Mouse (Mus musculus): ENCODE measurements around the gene Ttll8.
A peak's percentile ranks its signal among the peaks of the same experiment; 100 is the strongest.

Gene Ttll8

DNA sequence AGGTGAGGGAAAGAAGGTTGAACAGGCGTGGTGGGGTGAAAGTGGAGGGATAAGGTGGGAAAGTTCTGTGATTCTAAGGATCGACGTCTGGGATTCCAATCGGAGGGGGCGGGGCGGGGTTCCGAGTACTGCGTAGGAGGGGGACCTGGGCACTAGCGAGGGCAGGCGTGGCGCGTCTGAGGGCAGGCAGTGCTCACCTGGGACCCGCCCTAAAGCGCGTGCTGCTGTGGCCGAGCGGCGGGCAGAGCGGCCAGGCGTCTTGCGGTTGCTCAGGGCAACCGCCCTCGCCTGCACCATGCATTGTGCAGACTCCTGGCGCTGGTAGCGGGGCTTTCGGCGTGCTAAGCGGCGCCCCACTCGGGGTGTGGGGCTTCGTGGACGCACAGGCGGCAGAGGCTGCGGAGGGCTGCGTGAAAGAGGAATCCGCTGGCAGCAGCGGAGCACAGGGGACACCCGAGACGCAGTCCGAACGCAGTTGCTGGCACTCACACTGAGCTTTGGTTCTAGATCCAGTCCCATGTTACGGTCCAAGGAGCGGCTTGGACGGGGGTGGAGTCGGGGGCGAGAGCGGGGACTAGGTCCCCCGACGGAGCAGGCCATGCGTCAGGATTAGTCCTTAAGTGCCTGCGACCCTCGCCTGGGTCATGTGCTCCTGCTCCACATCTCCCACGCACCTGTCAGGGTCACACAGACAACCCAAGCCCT is at the start of gene Ttll8:
Gene Ttll8 (minus strand): TSS at position 51 of the 705 bp plus-strand sequence.
- DNase-seq (ENCODE audit: low spot score in 2 of 2): peak in 1 of 2 experiments; percentile 10

DNA sequence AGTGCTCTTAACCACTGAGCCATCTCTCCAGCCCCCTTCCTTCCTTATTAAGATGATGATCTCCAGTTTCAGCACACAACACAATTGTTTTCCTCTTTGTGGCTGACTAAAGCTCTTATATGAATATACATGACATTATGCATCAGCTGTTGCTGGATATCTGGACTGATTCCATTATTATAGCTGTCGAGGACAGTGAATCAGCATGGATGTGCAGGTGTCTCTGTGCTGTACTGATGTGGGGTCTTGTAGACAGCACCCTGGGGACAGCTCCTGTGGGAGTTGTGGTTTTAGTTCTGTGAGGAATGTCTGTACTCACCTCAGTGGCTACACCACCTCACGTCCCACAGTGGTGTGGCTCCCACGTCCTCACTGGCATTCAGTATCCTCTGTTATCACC is 47.0 kb upstream of the Ttll8 start:
- DNase-seq (ENCODE audit: low spot score in 2 of 2): no peak

DNA sequence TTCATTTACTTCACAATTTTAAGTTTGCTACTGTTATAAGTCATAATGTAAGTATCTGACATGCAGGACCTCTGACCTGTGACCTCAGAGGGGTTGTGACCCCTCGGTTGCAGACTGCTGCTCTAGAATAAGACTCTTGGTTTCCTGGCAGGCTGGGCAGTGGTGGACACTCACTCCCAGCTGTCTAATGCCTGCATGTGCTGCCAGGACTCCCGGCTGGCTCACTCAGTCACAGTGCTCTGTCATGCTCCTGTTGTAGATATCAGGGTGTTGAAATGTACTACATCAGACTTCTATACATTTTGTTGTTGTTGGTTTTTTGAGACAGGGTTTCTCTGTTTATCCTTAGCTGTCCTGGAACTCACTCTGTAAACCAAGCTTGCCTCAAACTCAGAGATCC is 46.1 kb upstream of the Ttll8 start:
- no peak for DNase-seq (ENCODE audit: low spot score in 2 of 2)

DNA sequence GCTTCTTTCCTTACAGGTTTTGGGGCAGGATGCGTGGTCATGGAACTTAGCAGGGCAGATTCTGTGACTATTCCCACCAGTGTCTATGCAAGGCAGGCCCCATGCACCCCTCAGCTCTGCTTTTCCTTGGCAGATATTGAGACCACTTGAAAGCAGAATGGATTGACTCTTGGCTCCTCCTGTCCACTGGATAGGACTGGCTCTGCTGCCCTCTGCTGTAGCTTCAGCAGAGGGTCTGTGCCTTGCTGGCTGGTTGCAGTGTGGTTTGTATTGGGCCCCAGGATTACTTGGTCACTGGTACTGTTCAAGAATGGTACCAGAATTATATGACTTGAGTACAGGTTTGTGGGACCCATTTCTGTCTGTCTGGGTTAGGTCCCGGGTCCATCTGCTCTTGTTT is 44.9 kb upstream of the Ttll8 start:
- no peak for DNase-seq (ENCODE audit: low spot score in 2 of 2)

DNA sequence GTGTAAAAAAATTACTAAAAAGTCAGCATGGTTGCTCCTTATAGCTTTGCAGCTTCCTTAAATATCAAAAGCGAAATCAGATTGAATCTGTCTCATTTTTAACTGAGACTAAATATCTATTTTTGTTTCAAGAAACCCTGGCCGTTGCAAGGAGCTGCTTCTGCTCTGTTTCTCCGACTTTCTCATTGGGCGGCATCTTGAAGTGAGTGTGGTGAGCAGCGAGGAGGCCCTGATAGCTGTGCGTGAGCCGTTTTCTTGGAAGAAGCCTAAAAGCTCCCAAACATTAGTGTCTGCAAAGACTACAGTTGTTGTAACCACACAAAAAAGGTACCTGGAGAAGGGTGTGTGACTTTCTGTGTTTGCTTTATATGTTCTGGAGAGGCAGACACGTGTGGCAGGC is 44.4 kb upstream of the Ttll8 start:
- no peak for DNase-seq (ENCODE audit: low spot score in 2 of 2)

DNA sequence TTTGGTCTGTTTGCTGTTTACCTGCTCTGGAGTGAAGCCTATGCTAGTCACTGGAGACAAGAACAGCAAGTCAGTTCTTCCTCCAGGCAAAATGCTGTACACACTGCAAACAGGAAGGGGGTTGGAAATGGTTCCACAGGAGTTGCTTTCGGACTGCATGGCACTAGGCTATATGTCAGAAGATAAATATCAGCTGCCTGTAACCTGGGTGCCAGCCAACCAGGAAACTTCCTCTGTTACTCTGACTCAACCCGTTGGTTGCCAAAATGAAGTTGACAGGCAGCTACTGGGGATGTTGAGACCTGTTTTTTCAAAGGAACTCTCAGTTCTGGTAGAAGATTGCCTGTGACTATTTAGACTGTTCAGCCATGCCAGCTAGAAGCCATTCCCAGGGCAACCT is 35.0 kb upstream of the Ttll8 start:
- no peak for DNase-seq (ENCODE audit: low spot score in 2 of 2)

DNA sequence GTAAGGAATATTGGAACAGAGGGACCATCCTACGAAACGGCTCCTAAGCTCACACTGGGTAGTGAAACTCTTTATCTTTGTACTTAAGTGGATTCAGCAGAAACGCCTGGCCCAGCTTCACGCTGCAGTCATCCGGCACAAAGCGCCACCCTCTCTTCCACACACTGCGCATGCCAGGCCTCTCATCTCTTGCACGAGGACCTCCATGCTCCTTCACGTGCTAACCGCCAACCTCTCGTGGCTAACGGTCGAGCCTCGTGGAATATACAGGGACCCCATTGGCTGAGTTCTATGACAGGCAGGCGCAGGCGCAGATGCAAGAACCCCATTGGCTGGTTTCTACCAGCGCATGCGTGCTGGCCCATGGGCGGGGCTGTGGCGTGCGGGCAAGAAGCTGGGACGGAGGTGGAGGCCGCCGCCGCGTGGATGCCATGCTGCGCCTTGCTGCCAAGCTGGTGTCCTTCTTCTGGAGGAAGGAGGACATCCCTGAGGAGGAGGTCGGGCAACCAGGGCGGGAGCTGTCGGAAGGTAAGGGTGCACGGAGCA is 28.4 kb upstream of the Ttll8 start, which contains the start of gene Mov10l1:
Gene Mov10l1 (plus strand): TSS at position 376 of the 546 bp plus-strand sequence.
- no peak for DNase-seq (ENCODE audit: low spot score in 2 of 2)

DNA sequence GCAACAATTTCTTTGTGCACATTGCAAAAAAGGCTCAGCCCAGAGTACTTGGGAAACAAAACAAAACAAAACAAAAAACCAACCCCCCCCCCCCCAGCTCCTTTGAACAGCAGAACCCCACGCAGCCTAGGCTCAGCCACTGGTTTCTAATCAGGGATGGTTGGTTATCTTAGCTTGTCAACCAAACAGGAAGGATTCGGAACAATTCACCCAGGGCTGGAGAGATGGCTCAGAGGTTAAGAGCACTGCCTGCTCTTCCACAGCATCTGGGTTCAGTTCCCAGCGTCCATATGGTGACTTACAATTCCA is 24.9 kb upstream of the Ttll8 start:
- no peak for DNase-seq (ENCODE audit: low spot score in 2 of 2)

DNA sequence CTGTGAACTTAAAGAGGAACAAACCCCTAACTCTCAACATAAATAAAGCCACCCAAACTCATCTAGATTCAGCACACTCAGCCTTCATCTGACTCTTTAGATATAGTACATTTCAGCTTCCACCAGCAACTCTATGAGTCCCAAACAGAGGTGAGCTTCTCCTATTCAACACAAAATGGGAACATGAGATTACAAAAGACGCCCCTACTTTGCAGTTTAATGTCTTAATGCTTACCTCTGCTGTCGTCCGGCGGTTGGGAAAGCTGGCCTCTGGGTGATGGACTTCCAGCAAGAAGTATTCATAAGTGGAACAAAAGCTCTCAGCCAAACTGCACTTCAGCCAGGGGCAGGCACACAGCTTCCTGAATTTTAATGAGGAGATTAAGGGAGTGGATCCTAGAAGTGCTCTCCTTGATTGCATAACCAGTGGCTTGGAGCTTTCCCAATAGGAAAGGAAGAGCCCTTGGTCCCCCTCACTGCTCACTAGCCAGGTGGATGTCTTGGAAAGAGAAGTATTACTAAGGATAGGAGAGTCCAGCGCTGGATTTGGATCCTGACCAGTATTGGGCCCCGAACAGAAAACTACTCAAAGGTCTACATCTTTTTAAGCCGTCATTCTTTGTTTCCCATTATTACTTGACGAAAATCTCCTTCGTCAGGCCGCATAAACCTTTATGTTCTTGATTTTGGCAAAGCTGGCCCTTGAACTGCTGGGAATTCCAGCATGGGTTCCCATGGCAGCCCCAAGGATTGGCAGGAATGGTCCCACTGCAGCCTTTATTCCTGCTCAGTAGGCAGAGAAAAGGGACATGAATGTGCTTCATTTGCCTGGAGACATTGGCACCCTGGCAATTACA is 24.3 kb upstream of the Ttll8 start, which contains the start of gene Mlc1:
Gene Mlc1 (minus strand): TSS at position 727 of the 857 bp plus-strand sequence.
- DNase-seq (ENCODE audit: low spot score in 2 of 2): no peak

DNA sequence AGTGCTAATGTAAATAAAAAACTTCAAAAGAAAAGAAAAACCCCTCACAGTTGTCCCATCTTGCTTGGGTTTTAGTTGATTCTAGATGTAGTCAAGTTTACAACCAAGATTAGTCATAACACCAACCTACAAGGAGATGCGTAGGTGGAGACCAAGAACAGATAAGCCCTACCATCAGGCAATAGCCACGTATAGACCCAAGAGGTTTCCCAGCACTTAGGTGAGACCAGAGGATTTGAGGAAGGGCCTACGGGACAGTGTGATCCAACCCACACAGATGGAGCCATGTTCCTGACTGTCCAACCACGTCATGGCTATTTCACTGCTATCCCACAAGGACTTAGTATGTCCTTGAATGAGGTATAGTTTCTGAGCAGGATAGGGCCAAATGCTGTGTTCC is 18.1 kb upstream of the Ttll8 start:
- no peak for DNase-seq (ENCODE audit: low spot score in 2 of 2)

DNA sequence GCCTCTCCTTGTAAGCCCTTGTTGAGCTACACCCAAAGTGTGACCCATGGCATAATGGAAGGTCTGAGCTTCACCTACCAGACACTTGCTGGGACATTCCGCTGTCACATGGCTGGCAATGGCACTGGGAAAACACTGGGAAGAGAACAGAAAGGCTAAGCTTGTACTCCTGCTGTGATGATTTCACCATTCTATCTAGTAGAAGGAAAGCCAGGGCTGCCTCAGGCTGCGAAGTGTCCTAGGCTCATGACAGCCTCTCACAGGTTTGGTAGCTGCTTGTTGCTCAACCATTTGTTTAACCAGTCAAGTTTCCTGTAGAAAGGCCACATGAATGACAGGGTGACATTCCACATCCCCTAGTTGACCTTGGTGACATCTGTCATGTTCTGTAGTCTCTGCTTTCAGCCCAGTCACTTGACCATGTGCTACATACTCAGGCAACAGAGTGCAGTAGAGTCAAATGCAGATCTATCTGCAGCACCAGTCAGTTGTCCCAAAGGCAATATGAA is 9.9 kb upstream of the Ttll8 start:
- DNase-seq (ENCODE audit: low spot score in 2 of 2): no peak

DNA sequence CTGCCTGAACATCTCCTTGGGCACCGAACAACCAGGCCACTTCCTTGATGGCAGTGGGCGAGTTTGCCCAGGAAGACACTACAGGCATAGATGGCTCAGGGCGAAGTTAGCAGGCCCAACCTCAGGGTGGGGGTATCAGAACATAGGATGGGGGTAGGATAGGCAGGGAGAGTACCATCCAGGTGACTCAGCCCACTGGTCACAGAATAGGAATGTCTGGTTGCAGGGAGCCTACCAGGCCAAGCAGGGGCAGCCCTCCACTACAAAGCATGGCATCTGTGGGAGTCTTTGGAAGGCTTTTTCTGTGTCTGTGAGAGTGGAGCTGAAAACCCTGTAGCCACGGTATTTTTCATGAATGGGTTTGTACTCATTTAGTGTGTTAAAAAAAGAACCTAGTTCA is 3.3 kb upstream of the Ttll8 start:
- DNase-seq (ENCODE audit: low spot score in 2 of 2): peak in 1 of 2 experiments; percentile 8

DNA sequence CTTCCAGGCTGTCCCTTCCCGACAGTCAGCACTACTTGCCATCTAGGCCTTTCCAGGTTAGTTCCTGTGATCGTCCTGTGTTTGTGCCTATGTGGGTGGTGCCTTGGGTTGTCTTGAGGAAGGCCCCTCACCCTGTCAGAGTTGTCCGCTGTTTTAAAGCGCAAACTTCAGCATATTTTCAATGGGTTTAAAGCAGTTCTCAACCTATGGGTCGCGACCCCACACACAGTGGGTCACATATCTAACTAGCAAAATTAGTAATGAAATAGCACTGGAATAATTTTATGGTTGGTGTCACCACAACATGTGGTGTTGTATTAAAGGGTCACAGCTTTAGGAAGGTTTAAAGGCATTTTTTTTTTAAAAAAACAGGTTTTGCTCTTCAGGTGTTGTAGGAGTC is 1.1 kb upstream of the Ttll8 start:
- DNase-seq (ENCODE audit: low spot score in 2 of 2): no peak

DNA sequence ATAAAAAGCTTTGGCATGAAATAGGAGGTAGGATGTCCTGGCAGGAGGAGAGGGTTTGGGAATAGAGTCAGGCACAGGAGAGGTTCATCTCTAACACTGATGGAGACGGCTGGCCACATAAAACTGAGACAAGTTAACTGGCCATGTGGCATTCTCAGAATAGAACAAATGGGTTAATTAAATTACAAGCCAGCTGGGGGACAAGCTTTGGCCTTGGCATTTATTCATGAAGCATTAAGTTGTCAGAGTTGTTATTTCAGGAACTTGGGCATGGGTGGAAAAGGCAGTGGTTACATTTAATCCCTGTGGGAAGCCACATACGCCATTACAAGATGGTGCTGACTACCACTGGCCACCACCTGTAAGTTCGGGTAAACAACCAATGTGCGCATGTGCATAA is 3.0 kb downstream of the Ttll8 start:
- no peak for DNase-seq (ENCODE audit: low spot score in 2 of 2)

DNA sequence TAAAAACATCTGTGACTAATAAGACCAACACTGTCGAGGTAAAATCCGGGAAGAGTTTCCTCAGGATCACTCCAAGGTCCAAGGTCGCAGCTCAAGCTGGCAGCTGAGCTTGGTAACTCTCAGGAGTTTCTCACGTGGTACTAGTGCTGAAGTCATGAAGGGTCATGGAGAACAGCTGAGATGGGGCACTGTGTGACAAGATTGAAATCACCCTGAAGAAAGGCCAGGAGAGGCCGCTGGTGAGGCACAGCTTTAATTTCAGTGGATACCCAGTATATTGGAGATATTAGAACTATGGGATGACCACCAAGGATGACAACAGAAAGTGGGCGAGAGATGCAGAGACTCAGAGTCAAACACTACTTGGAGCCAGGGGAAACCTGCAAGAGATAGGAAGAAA is 7.4 kb downstream of the Ttll8 start:
- no peak for DNase-seq (ENCODE audit: low spot score in 2 of 2)

DNA sequence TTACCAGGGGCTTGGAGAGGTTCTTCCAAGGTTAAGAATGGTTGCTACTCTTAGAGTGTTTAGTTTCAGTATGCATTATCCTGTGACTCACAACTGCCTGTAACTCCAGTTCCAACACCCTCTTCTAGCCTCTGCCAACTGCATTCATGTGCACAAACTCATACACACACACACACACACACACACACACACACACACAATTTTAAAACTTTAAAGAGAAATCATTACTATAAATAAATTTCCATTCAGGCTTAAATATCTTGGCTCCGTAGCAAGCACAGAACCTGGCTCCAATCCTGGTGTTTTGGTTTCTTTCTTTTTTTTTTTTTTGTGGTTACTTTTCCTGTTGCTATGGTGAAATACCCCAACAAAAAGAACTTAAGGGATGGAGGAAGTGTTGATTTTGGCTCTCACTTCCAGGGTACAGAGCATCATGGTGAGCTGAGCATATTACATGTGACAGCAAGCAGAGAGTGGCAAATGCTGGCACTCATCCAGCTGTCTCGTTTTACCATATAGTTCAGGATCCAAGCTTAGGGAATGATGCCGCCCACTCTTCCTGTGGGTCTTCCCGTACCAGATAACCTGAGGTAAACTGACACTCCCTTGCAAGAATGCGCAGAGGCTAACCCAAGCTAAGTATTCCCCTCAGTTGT is 10.2 kb downstream of the Ttll8 start:
- DNase-seq (ENCODE audit: low spot score in 2 of 2): no peak

DNA sequence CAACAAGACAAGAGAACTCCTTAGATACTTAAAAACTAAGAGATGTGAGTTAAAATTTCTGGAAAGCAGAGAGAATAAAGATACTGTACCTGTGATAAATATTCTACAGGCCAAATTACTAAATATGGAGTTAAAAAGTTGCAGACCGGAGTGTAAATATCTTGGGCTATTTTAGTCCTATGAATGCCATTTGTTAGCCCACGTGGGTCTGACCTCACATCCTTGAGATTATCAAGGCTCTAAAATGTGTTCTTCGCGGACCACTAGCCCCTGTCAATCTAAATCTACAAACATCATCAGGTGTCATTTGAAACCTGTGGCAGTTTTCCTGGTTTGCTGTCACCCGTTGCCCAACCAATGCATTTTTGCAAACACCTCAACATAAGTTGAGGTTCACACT is 11.4 kb downstream of the Ttll8 start:
- DNase-seq (ENCODE audit: low spot score in 2 of 2): no peak

DNA sequence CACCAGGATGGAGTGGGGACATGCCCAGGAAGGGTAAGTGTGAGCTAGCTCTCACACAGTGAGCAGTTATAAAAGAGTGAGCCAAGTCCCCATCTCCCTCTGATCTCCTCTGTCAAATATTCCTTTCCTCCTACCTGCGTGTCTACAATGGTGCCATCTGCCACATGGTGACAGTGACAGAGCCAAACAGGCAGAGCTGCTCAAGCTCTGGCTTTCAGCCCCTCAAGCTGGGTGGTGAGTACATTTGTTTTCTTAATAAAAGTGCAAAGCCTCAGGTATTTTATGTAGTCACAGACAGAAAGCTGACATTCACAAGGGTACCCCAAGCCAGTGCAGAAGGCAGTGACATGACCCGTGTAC is 16.9 kb downstream of the Ttll8 start:
- DNase-seq (ENCODE audit: low spot score in 2 of 2): no peak

DNA sequence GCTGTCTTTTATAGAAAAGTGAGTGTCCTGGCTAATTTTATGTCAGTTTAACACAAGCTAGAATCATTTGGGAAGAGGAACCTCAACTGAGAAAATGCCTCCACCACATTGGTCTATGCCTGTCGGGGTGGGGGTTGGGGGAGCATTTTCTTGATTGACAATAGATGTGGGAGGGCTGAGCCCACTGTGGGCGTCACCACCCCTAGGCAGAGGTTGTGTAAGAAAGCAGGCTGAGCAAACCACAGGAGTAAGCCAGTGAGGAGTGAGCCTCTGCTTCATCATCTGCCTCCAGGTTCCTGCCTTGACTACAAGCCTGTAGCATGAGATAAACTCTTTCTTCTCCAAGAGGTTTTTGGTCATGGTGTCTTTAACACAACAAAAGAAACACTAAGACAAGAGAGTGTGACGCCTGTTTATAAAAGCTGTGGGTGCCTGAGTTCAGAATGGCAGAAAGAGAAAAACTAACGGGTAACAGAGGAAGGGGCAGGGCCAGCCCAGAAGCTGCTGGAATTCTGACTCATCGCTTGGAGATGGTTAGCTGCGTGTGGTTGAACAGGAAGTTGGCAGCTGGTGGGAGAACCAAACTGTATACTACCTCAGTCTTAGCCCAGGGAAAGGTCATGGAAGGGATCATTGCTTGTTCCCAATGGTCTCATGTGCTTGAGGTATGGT is 17.5 kb downstream of the Ttll8 start:
- DNase-seq (ENCODE audit: low spot score in 2 of 2): no peak

DNA sequence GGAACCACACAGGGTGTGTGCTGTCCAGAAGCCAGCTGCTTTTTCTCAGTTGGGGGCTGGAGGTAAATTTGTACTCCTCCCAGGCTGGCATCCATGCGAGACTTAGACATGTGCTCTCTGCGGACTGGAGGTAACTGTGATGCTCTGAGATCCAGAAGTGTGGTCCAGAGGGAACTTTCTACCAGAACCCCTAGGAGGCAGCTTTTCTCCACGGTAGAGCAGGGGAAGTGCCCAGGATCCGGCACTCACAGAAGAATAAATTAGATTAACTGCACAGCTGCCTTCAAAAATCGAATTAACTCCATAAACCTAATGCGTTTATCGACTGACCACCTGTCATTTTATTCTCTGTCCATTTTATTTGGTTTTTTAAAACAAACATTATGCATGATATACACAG is 20.1 kb downstream of the Ttll8 start:
- DNase-seq (ENCODE audit: low spot score in 2 of 2): no peak

DNA sequence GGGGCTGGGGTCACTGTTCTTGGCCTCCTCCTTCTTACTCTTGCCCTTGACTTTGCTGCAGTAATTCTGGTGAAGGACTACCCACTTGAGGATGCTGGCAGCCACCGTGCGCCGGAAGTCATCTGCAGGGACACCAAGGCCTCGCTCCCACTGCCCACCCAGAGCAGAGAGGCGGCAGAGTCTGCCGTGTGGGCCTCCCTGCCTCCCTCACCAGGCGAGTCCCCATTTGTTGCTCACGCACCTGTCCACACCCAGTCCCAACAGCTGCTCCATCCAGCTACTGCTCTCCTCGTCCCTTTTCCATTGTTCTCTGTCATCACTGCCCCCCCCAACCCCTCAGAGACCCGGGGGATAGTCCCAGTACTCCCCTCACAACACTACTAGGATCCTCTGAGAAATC is 21.6 kb downstream of the Ttll8 start:
- DNase-seq (ENCODE audit: low spot score in 2 of 2): no peak

DNA sequence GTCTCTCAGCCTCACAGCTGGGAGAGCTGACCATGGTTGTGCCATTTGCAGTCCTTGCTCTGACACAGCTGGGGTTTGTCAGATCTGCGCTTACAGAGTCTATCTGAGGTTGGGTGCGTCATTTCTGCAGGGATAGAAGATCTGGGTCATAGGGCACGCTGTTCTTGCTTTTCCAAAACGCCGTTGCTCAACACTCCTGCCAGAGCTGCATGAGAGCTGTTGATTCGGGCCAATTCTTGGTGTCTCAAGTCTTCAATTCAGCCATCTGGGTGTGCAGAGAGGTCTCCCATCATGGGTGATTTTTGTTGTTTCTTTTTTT is 32.3 kb downstream of the Ttll8 start:
- no peak for DNase-seq (ENCODE audit: low spot score in 2 of 2)

Data from spleen, postnatal 4 days (tissue).